Mouse (Mus musculus): ENCODE measurements at regions not wholly inside any gene's neighbourhood (a gene's known extent, or its start where the extent isn't known, plus 50 kb on each side); places are given as distances from the start of the nearest gene placed in this dataset.

DNA sequence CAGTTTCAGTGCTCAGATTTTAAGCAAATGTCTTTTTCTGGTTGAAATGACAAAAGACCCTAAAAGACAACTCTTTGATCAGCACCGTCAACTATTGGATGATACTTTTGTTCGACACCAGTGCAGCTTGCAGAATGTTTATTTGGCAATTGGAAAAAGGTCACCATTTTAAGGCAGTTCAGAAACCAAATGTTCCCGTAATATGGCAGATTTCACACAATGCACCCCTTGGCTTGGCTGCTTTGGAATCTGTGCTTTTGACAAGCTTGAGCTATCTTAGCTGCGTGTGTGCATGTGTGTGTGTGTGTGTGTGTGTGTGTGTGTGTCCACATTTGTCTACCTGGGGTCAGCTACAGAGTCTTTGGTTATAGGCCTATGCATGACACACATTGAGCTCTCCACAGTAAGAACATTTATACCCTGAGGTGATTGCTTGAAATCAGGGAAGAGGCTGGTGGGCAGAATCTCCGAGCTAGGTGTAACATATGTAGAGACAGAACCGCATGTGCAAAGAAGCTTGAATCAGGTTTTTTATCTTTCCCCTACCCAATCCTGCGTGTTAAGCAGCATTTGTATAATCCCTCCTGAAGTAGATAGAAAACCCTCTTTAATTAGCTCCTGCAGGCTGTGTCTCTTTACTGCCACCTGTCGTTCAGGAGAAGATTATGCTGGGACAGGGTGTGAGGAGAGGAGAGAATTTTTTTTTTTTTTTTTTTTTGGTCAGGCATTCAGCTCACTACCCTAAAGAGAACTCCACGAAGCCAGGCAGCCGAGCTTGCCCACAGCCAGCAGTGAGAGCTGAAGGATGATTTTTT is 85.1 kb upstream of the Arrdc4 start:
- 44% methylated on average over 10 of the region's 10 CpGs for WGBS
- DNase-seq, result no peak
- Histone ChIP-seq H3K4me3 (no peak overlapping the region), H3K79me2 (replicated peaks; ENCODE audit: control insufficient read depth, insufficient read depth, low read length) (no peaks in the 10 kb centered on the region), H3K27ac (no peak overlapping the region), H3K4me1 (ENCODE audit: control insufficient read depth, insufficient read depth, low read length) (no peaks in the 10 kb centered on the region), H3K27me3 (ENCODE audit: control insufficient read depth, insufficient read depth, low read length) (no peaks in the 10 kb centered on the region), H3K9ac (ENCODE audit: low read depth, low read length) (no peak overlapping the region), H3K36me3 (ENCODE audit: control insufficient read depth, insufficient read depth, low read length) (no peaks in the 10 kb centered on the region)
- TF ChIP-seq EP300 (IDR thresholded peaks at IDR 0.05; ENCODE audit: insufficient read depth, low read depth, low read length), result no peak
- peak; percentile 75 for TF ChIP-seq CTCF (IDR thresholded peaks at IDR 0.05)
- intact Hi-C loops (cut with DNase I), result loop anchor here (5.0 kb wide), 1 partner anchor 462 kb away; no protein-coding TSS in a partner anchor

- intact Hi-C loops (cut with DNase I), result loop anchor here (5.0 kb wide), 1 partner anchor 461 kb away; no protein-coding TSS in a partner anchor
- Histone ChIP-seq H3K4me3 (no peak overlapping the region), H3K27ac (no peak overlapping the region), H3K79me2 (replicated peaks; ENCODE audit: control insufficient read depth, insufficient read depth, low read length) (no peaks in the 10 kb centered on the region), H3K4me1 (ENCODE audit: control insufficient read depth, insufficient read depth, low read length) (no peaks in the 10 kb centered on the region), H3K27me3 (ENCODE audit: control insufficient read depth, insufficient read depth, low read length) (no peaks in the 10 kb centered on the region), H3K9ac (ENCODE audit: low read depth, low read length) (no peak overlapping the region), H3K36me3 (ENCODE audit: control insufficient read depth, insufficient read depth, low read length) (no peaks in the 10 kb centered on the region)
- no peak for TF ChIP-seq POLR2A (IDR thresholded peaks at IDR 0.05; ENCODE audit: insufficient read depth, low read depth, low read length)
- no peak for TF ChIP-seq CTCF (IDR thresholded peaks at IDR 0.05)
- TF ChIP-seq EP300 (IDR thresholded peaks at IDR 0.05; ENCODE audit: insufficient read depth, low read depth, low read length), result no peak
- WGBS, result 75% methylated on average over 7 of the region's 7 CpGs
- DNase-seq, result no peak
These were observed 84.5 kb upstream of the Arrdc4 start for GRCm38 (mm10) chr7:68833517-68833916.

- Histone ChIP-seq H3K4me1 (ENCODE audit: control insufficient read depth, insufficient read depth, low read length) (no peaks in the 10 kb centered on the region), H3K79me2 (replicated peaks; ENCODE audit: control insufficient read depth, insufficient read depth, low read length) (no peaks in the 10 kb centered on the region)
- 14% methylated on average over 8 of the region's 8 CpGs for WGBS
These were observed 80.8 kb upstream of the Arrdc4 start for GRCm38 (mm10) chr7:68829861-68830260.

GRCm38 (mm10) chr7:68824399-68824798 is 75.4 kb upstream of the Arrdc4 start:
- H3K4me3 ChIP-seq, result no peak overlapping the region
- H3K27ac ChIP-seq, result no peak overlapping the region
- intact Hi-C loops (cut with DNase I), result loop anchor here (5.0 kb wide), 2 partner anchors 72 to 157 kb away; no protein-coding TSS in a partner anchor
- DNase-seq, result no peak
- 72% methylated on average over 2 of the region's 2 CpGs for WGBS
- no peaks in the 10 kb centered on the region for H3K4me1 ChIP-seq (ENCODE audit: control insufficient read depth, insufficient read depth, low read length)
- H3K79me2 ChIP-seq (replicated peaks; ENCODE audit: control insufficient read depth, insufficient read depth, low read length), result no peaks in the 10 kb centered on the region
- no peaks in the 10 kb centered on the region for H3K36me3 ChIP-seq (ENCODE audit: control insufficient read depth, insufficient read depth, low read length)
- no peaks in the 10 kb centered on the region for H3K27me3 ChIP-seq (ENCODE audit: control insufficient read depth, insufficient read depth, low read length)
- H3K9ac ChIP-seq (ENCODE audit: low read depth, low read length), result no peak overlapping the region
- TF ChIP-seq EP300 (IDR thresholded peaks at IDR 0.05; ENCODE audit: insufficient read depth, low read depth, low read length) (no peak), CTCF (IDR thresholded peaks at IDR 0.05) (no peak), POLR2A (IDR thresholded peaks at IDR 0.05; ENCODE audit: insufficient read depth, low read depth, low read length) (no peak)

More at GRCm38 (mm10) chr7:68829861-68830260, 80.8 kb upstream of the Arrdc4 start:
- H3K4me3 ChIP-seq, result no peak overlapping the region
- H3K9ac ChIP-seq (ENCODE audit: low read depth, low read length), result no peak overlapping the region
- DNase-seq, result peak; percentile 59 to 84
- intact Hi-C loops (cut with DNase I), result loop anchor here (1.0 to 5.0 kb wide), 3 partner anchors 251 to 458 kb away; no protein-coding TSS in a partner anchor
- no peaks in the 10 kb centered on the region for H3K27me3 ChIP-seq (ENCODE audit: control insufficient read depth, insufficient read depth, low read length)
- no peak overlapping the region for H3K27ac ChIP-seq
- H3K36me3 ChIP-seq (ENCODE audit: control insufficient read depth, insufficient read depth, low read length), result no peaks in the 10 kb centered on the region
- TF ChIP-seq EP300 (IDR thresholded peaks at IDR 0.05; ENCODE audit: insufficient read depth, low read depth, low read length) (no peak), POLR2A (IDR thresholded peaks at IDR 0.05; ENCODE audit: insufficient read depth, low read depth, low read length) (no peak), CTCF (IDR thresholded peaks at IDR 0.05) (peak; percentile 98)

DNA sequence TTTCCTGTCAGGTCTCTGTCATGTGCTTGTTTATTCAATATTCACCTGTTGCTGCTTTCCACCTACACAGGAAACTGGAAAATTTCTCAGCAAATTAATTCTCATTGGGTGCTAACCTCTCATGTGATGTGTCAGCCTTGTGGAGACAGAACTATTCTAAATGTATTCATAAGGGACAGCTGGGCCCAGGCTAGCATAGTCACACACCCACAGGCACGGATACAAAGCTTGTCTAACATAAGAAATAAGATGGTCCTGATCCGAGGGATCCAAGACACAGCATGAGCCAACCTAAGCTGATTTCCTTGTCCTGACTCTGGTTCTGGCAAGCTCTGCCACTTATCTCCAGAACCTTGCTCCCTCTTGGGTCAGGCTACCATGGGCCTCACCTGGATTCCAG is 74.6 kb upstream of the Arrdc4 start:
- H3K36me3 ChIP-seq (ENCODE audit: control insufficient read depth, insufficient read depth, low read length), result no peaks in the 10 kb centered on the region
- intact Hi-C loops (cut with DNase I), result loop anchor here (1.0 to 5.0 kb wide), 4 partner anchors 71 to 243 kb away; no protein-coding TSS in a partner anchor
- no peak overlapping the region for H3K27ac ChIP-seq
- 67% methylated on average over 2 of the region's 2 CpGs for WGBS
- H3K4me3 ChIP-seq, result no peak overlapping the region
- no peaks in the 10 kb centered on the region for H3K4me1 ChIP-seq (ENCODE audit: control insufficient read depth, insufficient read depth, low read length)
- H3K79me2 ChIP-seq (replicated peaks; ENCODE audit: control insufficient read depth, insufficient read depth, low read length), result no peaks in the 10 kb centered on the region
- no peaks in the 10 kb centered on the region for H3K27me3 ChIP-seq (ENCODE audit: control insufficient read depth, insufficient read depth, low read length)
- H3K9ac ChIP-seq (ENCODE audit: low read depth, low read length), result no peak overlapping the region
- no peak for DNase-seq
- TF ChIP-seq EP300 (IDR thresholded peaks at IDR 0.05; ENCODE audit: insufficient read depth, low read depth, low read length), result no peak
- TF ChIP-seq POLR2A (IDR thresholded peaks at IDR 0.05; ENCODE audit: insufficient read depth, low read depth, low read length), result no peak
- TF ChIP-seq CTCF (IDR thresholded peaks at IDR 0.05), result no peak

GRCm38 (mm10) chr7:68823189-68823588 is 74.1 kb upstream of the Arrdc4 start:
- 5% methylated on average over 7 of the region's 7 CpGs for WGBS
- peak; percentile 67; the same call in 1 of the 2 replicates for TF ChIP-seq EP300 (IDR thresholded peaks at IDR 0.05; ENCODE audit: insufficient read depth, low read depth, low read length)
- no peak for TF ChIP-seq POLR2A (IDR thresholded peaks at IDR 0.05; ENCODE audit: insufficient read depth, low read depth, low read length)
- TF ChIP-seq CTCF (IDR thresholded peaks at IDR 0.05), result peak; percentile 100
- Histone ChIP-seq H3K9ac (ENCODE audit: low read depth, low read length) (no peak overlapping the region), H3K79me2 (replicated peaks; ENCODE audit: control insufficient read depth, insufficient read depth, low read length) (no peaks in the 10 kb centered on the region), H3K36me3 (ENCODE audit: control insufficient read depth, insufficient read depth, low read length) (no peaks in the 10 kb centered on the region), H3K27ac (no peak overlapping the region), H3K4me3 (no peak overlapping the region), H3K27me3 (ENCODE audit: control insufficient read depth, insufficient read depth, low read length) (no peaks in the 10 kb centered on the region), H3K4me1 (ENCODE audit: control insufficient read depth, insufficient read depth, low read length) (no peaks in the 10 kb centered on the region)
- intact Hi-C loops (cut with DNase I), result loop anchor here (1.0 to 5.0 kb wide), 4 partner anchors 71 to 243 kb away; no protein-coding TSS in a partner anchor
- DNase-seq, result peak; percentile 45 to 70

Data from heart, adult 2 months (tissue).